Mouse (Mus musculus): Measurements from ENCODE around the gene Klhl29. TPM values are rescaled to one million over a fixed set of nuclear protein-coding genes. Genes with fewer than 3 reads are reported as not detected.

The Klhl29 gene
- polyA plus RNA-seq, 1 experiment: not detected

- Histone ChIP-seq H3K79me2 (ENCODE audit: control insufficient read depth, insufficient read depth) (no peaks in the 10 kb centered on the region), H3ac (ENCODE audit: control insufficient read depth, insufficient read length, low read depth) (no peak overlapping the region), H3K79me3 (ENCODE audit: low read depth) (no peaks in the 10 kb centered on the region), H3K27me3 (ENCODE audit: control insufficient read depth, insufficient read depth, insufficient read length) (no peaks in the 10 kb centered on the region), H3K36me3 (ENCODE audit: control insufficient read depth, insufficient read depth) (no peaks in the 10 kb centered on the region), H3K4me3 (ENCODE audit: insufficient read depth, poor library complexity, severe bottlenecking) (no peak overlapping the region)
- no peak for TF ChIP-seq MYOD1 (IDR thresholded peaks at IDR 0.05; ENCODE audit: control insufficient read depth, insufficient read length, low read depth)
- no peak for TF ChIP-seq MYOG (IDR thresholded peaks at IDR 0.05; ENCODE audit: control insufficient read depth, extremely low read depth, insufficient read length)
- TF ChIP-seq CEBPB (IDR thresholded peaks at IDR 0.05; ENCODE audit: low read depth): no peak
Observed at GRCm38 (mm10) chr12:5386688-5387087, 11.2 kb upstream of the Klhl29 start.

GRCm38 (mm10) chr12:5381694-5382093 is 6.2 kb upstream of the Klhl29 start:
- Histone ChIP-seq H3K79me2 (ENCODE audit: control insufficient read depth, insufficient read depth) (no peaks in the 10 kb centered on the region), H3K79me3 (ENCODE audit: low read depth) (no peaks in the 10 kb centered on the region), H3ac (ENCODE audit: control insufficient read depth, insufficient read length, low read depth) (no peak overlapping the region), H3K36me3 (ENCODE audit: control insufficient read depth, insufficient read depth) (no peaks in the 10 kb centered on the region), H3K27me3 (ENCODE audit: control insufficient read depth, insufficient read depth, insufficient read length) (no peaks in the 10 kb centered on the region), H3K4me3 (ENCODE audit: insufficient read depth, poor library complexity, severe bottlenecking) (no peak overlapping the region)
- no peak for TF ChIP-seq MYOG (IDR thresholded peaks at IDR 0.05; ENCODE audit: control insufficient read depth, extremely low read depth, insufficient read length)
- TF ChIP-seq USF1 (IDR thresholded peaks at IDR 0.05; ENCODE audit: low read depth): no peak
- TF ChIP-seq MYOD1 (IDR thresholded peaks at IDR 0.05; ENCODE audit: control insufficient read depth, insufficient read length, low read depth): no peak
- no peak for TF ChIP-seq CEBPB (IDR thresholded peaks at IDR 0.05; ENCODE audit: low read depth)
- no peak for TF ChIP-seq MAX (IDR thresholded peaks at IDR 0.05)
- no peak for TF ChIP-seq FOSL1 (IDR thresholded peaks at IDR 0.05; ENCODE audit: insufficient read depth, low read length, poor library complexity, severe bottlenecking)
- TF ChIP-seq CTCF (IDR thresholded peaks at IDR 0.05; ENCODE audit: control insufficient read depth, insufficient read depth, insufficient read length): no peak

DNA sequence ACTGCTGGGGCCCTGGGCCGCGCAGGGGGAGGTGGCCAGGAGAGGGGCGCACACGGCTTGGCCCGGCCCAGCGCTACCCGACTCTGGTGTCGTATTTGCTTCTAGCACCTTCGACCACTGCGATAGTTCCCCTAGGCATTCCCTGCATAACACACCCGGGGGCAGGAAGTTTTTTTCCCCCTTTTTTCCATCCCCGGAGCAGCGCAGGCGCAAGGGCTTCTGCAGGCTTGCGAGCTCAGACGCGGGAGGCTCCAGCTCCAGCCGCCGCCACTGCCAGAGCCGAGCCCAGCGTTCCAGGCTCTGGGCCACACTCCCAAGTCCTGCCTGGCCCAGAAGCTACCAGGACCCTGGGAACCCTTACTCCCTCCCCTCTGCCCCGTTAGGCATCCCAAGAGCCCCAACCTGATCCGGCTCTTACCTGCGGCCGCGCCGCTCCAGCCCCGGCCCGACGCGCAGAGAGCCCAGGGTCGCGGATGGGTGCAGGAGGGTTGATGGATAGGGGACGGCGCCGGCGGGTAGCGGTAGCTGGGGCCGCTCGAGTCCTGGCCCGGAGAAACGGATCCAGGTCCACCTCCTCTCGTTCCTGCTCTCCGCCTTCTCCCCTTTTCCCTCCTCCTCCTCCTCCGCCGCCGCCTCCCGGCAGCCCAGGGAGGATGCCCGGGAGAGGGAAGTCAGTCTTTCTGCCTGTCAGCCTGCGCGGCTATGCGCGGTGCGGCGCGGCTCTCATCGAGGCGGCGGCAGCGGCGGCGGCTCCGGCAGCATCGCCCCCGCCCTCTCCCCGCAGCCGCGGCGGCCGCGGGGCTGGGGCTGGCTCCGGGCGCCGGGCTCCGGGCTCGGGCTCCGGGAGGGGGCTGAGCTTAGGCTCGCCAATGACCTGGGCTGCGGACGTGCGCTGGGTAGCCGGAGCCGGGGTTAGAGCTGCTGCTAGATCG is 532 bp downstream of the Klhl29 start:
- TF ChIP-seq MAX (IDR thresholded peaks at IDR 0.05) (no peak), CTCF (IDR thresholded peaks at IDR 0.05; ENCODE audit: control insufficient read depth, insufficient read depth, insufficient read length) (no peak)
- no peaks in the 10 kb centered on the region for H3K79me2 ChIP-seq (ENCODE audit: control insufficient read depth, insufficient read depth)
- no peak overlapping the region for H3K4me3 ChIP-seq (ENCODE audit: insufficient read depth, poor library complexity, severe bottlenecking)
- H3ac ChIP-seq (ENCODE audit: control insufficient read depth, insufficient read length, low read depth): no peak overlapping the region
- no peaks in the 10 kb centered on the region for H3K79me3 ChIP-seq (ENCODE audit: low read depth)
- H3K36me3 ChIP-seq (ENCODE audit: control insufficient read depth, insufficient read depth): no peaks in the 10 kb centered on the region
- H3K27me3 ChIP-seq (ENCODE audit: control insufficient read depth, insufficient read depth, insufficient read length): peaks cover 7% of the 10 kb centered on the region

- TF ChIP-seq CTCF (IDR thresholded peaks at IDR 0.05; ENCODE audit: control insufficient read depth, insufficient read depth, insufficient read length): no peak
- no peak for TF ChIP-seq MYOG (IDR thresholded peaks at IDR 0.05; ENCODE audit: control insufficient read depth, extremely low read depth, insufficient read length)
- TF ChIP-seq MAX (IDR thresholded peaks at IDR 0.05): no peak
- TF ChIP-seq FOSL1 (IDR thresholded peaks at IDR 0.05; ENCODE audit: insufficient read depth, low read length, poor library complexity, severe bottlenecking): no peak
- TF ChIP-seq MYOD1 (IDR thresholded peaks at IDR 0.05; ENCODE audit: control insufficient read depth, insufficient read length, low read depth): no peak
- no peak for TF ChIP-seq CEBPB (IDR thresholded peaks at IDR 0.05; ENCODE audit: low read depth)
- TF ChIP-seq USF1 (IDR thresholded peaks at IDR 0.05; ENCODE audit: low read depth): no peak
- no peak overlapping the region for H3K4me3 ChIP-seq (ENCODE audit: insufficient read depth, poor library complexity, severe bottlenecking)
- H3K79me2 ChIP-seq (ENCODE audit: control insufficient read depth, insufficient read depth): no peaks in the 10 kb centered on the region
- H3ac ChIP-seq (ENCODE audit: control insufficient read depth, insufficient read length, low read depth): no peak overlapping the region
- H3K36me3 ChIP-seq (ENCODE audit: control insufficient read depth, insufficient read depth): no peaks in the 10 kb centered on the region
- no peaks in the 10 kb centered on the region for H3K79me3 ChIP-seq (ENCODE audit: low read depth)
- H3K27me3 ChIP-seq (ENCODE audit: control insufficient read depth, insufficient read depth, insufficient read length): peaks cover 7% of the 10 kb centered on the region
Observed at GRCm38 (mm10) chr12:5374196-5374683, 1.2 kb downstream of the Klhl29 start.

DNA sequence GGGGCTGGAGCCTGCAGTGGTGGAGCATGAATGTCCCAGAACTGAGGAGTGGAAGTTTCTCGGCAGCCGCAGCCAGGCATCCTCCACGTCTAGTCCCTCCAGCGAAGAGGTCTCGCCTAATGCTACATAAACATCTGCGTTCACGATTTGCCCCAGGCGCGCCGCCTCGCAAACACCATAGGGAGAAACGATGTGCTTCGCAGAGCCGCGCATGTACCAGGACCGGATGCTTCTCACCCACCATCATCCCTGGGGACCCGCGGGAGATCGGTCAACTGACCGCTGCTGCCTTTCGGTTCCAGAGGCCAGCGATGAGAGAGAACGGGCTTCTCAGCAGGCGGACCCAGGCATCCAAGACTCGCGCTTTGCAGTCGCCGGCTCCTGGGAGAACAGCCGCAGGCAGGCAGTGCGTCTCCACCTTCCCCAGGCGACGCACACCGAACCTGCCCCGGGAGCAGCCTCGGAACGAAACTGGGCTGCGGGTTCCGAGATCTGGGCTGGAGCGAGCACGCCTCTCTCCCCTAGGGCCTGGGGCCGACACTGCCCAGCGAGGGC is 1.8 kb downstream of the Klhl29 start:
- no peaks in the 10 kb centered on the region for H3K79me3 ChIP-seq (ENCODE audit: low read depth)
- no peak for TF ChIP-seq CEBPB (IDR thresholded peaks at IDR 0.05; ENCODE audit: low read depth)
- TF ChIP-seq MAX (IDR thresholded peaks at IDR 0.05): no peak
- no peak for TF ChIP-seq MYOD1 (IDR thresholded peaks at IDR 0.05; ENCODE audit: control insufficient read depth, insufficient read length, low read depth)
- no peak for TF ChIP-seq FOSL1 (IDR thresholded peaks at IDR 0.05; ENCODE audit: insufficient read depth, low read length, poor library complexity, severe bottlenecking)
- no peak for TF ChIP-seq MYOG (IDR thresholded peaks at IDR 0.05; ENCODE audit: control insufficient read depth, extremely low read depth, insufficient read length)
- TF ChIP-seq USF1 (IDR thresholded peaks at IDR 0.05; ENCODE audit: low read depth): no peak
- no peak for TF ChIP-seq CTCF (IDR thresholded peaks at IDR 0.05; ENCODE audit: control insufficient read depth, insufficient read depth, insufficient read length)
- H3K4me3 ChIP-seq (ENCODE audit: insufficient read depth, poor library complexity, severe bottlenecking): no peak overlapping the region
- no peak overlapping the region for H3ac ChIP-seq (ENCODE audit: control insufficient read depth, insufficient read length, low read depth)
- peaks cover 7% of the 10 kb centered on the region for H3K27me3 ChIP-seq (ENCODE audit: control insufficient read depth, insufficient read depth, insufficient read length)
- no peaks in the 10 kb centered on the region for H3K36me3 ChIP-seq (ENCODE audit: control insufficient read depth, insufficient read depth)
- no peaks in the 10 kb centered on the region for H3K79me2 ChIP-seq (ENCODE audit: control insufficient read depth, insufficient read depth)

Data from C2C12 (cell line).